Mouse (Mus musculus) T-helper 17 cell (primary cell): ENCODE data around the gene St8sia2.

ENCODE experiments used
- in situ Hi-C, 2 experiments: fragments of 300-600 bp; cut with MboI, MseI; formaldehyde crosslinking; loops; 1 replicate in 1 of 2; 2 replicates in 1 of 2; pipeline ENCODE4 v1.15.1; 2025; ENCODE audit warnings: high pct_unique_total_duplicates in 2 of 2

St8sia2 gene

DNA sequence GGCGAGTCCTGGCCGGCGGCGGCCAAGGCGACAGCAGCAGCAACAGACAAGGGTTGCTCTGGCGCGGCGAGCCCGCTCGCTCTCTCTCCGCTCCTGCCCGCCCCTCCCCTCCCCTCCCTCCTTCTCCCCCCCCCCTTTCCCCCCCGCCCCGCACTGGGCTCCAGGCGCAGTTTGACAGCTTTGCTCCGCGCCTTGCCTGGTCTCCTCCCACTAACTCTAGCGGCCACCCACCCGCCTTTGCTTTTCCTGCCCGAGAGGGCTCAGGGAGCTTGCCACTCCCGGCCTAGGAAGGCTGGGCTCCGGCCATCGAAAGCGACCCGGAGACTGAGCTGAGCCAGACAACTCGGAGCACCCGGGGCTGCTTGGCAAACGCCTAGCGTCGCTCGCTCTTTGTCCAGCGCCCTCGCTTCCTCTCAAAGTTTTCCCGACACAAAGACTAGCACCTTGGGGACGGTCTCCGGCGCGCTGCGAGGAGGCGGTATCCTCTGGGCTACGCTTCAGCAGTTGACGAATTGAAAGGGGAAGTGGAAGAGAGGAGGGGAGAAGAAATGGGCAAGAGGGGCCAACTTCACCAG lies at the start of gene St8sia2:
TSS of gene St8sia2 (minus strand) at position 90 of the 575 bp plus-strand sequence.
- in situ Hi-C loops = no loop called here

DNA sequence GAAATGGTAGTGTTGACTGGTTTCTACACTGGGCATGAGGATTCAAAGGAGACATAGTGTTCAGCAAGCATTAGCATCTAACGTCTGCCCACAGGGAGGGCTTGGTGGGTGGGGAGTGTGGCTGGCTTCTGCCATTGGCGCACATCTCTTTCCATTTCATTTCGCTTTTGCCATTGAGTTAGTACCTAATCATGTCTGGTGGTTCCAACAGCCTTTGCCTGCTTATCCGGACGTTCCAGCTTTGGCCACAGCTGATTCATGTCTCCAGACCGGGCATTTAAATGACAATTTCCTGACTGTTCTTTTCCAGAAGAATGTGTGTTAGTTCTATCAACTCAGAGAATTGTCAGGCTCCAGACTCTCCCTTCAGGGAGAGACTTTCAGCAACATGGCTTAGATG lies 47.6 kb upstream of the St8sia2 start:
- in situ Hi-C loops = no loop called here

DNA sequence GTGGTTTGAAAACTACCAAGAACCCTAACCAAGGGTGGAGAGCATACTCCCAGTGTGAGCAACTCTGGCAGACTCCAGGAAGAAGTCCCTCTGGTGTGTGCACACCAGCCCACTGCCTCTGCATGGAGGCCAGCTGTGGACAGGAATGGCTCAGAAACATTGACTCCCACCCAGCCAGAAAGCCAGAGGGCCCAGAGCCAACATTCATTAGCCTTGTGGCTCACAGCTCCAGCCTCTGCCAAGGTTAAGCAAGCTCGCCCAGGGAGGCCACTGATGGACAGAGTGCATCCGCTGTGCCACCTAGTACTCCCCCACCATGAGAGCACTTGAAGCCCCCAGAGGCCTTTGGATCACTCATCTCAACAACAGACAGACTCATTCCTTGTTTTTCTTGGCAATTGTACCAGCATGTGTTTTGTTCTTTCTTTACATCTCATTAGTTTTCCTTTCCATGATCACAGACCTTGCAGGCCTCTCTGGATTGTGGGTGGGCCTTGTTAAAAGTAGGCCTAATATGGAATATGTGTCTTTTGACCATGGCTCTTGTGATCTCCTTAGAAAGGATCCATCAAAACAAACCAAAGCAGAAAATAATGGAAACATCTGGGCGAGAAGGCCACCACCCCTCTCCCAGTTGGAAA lies 46.9 kb upstream of the St8sia2 start:
- in situ Hi-C loops = no loop called here

DNA sequence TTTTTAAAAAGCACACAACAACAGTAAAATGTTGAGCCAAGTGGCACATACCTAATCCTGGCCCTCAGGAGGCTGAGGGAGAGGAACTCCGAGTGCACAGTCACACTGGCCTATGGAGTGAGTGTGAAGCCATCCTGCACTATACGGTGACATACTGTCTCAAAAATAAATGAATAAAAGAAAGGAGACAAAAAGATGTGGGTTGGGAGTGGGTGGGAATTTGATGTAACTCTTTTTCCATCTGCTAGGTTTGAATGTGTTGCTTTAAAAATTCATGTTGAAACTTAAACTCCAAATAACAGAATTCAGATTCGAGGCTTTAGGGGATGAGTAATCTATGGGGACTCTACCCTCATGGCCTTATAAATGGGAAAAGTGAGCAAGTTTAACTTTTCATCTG lies 46.2 kb upstream of the St8sia2 start:
- in situ Hi-C loops = no loop called here

DNA sequence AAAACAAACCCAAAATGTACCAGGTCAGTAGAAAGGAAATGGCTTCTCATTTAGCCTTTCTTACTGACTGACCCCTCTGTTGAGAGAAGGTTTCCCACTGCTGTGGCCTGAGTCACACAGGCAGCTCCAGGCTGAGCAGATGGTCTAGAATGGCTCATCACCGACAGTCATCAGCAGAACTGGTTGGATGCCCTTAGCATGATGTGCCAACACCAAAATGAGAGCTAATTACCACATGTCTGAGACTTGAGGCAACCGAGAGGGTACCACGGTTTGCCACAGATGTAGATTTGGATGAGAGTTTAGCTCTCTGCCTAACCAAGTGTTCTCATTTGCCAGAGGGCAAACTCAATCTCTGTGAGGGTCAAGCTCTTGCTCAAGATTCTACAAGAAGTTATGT lies 42.3 kb upstream of the St8sia2 start:
- in situ Hi-C loops = no loop called here

DNA sequence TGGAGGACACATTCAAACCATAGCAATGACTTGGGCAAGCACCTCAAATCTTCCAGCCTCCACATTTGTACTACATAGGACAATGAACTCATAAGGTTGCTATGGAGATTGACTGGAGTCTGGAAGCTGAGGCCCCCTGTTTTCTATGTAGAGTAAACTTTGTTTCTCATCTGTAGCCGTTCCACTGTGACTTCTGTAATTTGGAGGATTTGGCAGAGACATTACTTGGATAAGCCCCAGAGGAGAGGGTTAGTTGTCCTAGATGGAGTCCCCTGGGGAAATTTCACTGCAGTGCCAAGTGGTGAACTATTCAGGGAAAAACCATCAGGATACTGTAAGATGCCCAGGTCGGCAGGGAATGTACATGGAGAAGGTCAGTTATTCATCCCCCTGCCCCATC lies 34.1 kb upstream of the St8sia2 start:
- in situ Hi-C loops = no loop called here

DNA sequence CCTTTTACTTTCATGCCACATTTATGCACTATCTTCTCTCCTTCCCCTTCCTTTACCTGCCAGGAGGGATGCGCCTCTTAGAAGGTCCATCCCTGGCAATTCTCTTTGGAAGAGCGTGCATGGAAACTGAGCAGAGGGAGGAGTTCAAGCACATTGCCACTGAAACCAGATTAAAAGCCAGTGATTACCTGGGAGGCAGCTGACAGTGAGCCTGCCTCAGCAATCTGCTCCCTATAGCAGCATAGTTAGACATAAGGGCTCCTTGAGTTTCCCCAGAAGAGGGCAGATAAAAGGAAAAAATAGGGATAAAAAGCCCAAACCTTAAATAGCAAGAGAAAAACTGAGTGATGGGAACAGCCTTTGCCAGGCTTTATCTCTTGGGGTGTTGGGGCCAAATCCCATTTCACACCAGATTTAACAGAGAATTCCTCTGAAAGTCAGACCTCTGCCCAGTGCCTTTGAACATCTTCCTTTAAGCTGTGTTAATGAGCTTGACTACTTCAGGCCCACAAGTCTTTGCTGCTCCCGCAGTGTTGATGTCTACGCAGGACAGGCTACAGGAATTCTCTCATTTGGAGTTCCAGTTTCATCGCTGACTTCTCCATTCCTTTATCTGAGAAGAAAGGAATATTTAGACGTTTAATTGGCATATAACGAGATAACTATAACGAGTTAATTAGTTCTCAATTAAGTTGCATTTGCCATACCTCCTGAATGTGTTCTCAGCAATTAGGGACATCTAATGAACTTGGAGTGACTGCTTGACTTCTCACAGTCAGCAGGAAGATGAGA lies 31.9 kb upstream of the St8sia2 start:
- in situ Hi-C loops = no loop called here

DNA sequence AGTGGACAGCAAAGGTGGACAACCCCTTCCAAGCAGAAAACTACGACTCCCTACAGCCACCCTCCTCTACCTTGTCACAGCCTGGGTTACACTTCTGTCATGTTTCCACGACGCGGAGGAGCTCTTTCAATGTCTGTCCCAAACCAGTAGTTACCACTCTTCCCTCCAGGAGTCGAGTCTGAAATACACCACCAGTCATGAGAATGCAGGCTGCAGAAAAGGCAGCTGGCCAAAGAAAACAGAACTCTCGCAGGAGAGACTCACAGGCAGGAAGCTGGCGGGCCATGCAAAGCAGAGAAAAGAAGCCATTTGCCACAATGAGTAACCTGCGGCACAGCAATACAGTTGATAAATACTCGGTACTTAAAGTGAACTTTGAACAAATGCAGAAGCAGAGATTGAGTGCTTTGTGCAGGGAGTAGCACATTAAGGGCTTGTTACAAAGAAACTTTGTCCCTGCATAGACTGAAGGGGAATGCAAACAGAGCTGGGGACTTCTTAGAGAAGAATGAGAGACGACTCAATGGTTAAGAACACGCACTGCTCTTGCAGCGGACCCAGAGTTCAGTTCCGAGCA lies 30.2 kb upstream of the St8sia2 start:
- in situ Hi-C loops = no loop called here

DNA sequence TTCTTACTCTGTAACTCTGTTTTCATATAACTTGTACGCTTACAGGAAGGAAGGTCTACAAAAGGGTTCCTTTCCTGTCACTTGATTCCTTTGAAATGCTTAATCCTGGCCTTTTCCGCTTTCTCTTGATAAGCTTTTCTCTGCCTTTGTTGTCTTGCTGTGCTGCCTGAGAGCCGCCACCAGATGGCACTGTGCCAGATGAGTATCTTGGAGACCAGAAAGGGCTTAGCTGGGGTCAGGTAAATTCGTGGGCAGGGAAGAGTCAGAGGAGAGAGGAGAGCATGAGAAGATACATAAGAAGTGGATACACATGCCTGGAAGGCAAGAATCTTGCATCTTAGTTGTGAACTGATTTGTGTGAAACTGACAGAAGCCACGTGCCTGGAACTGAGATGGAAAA lies 11.5 kb upstream of the St8sia2 start:
- in situ Hi-C loops = loop anchor here in 1 of 2 experiments (10.0 kb wide), 1 partner anchor 1090 kb away; no protein-coding TSS in a partner anchor

DNA sequence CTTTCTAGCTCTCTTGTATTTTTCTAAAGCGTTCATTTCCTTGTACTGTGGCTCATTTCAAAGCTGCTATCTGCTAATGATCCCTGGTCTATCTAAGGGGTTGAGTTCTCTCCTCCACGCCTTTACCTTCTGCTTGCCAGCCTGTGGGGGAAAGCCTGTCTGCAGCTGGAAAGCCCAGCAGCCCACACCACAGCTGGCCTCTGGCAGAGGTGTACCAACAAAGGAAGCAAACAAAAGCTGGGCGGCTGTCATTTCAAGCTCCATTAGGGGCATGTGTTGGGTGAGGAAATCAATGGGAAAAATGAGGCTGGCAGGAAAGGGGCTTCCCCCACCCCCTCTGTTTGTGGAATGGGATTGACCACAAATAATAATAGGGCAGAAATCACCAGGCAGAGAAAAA lies 10.7 kb upstream of the St8sia2 start:
- in situ Hi-C loops = loop anchor here (5.0 to 10.0 kb wide), 2 partner anchors 333 to 1091 kb away; no protein-coding TSS in a partner anchor

DNA sequence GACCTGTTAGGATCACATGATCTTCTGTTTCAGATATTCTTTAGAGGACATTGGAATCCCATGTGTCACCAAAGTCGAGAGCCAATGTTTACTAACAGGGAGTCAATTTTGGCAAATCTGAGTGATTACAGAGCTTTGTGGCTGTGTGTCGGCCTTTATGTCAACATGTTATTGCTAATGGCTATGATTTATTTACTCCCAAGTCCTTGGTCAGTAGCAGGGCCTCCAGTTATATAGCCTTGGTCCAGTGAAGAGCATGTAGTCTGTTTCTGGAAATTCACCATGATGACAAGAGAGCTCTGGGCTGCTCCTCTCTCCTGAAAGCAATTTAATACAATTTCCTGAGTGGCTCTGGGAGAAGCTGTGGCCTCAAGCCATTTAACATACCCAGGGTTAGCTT lies 9.1 kb upstream of the St8sia2 start:
- in situ Hi-C loops = loop anchor here (5.0 to 10.0 kb wide), 2 partner anchors 335 to 1092 kb away; no protein-coding TSS in a partner anchor

DNA sequence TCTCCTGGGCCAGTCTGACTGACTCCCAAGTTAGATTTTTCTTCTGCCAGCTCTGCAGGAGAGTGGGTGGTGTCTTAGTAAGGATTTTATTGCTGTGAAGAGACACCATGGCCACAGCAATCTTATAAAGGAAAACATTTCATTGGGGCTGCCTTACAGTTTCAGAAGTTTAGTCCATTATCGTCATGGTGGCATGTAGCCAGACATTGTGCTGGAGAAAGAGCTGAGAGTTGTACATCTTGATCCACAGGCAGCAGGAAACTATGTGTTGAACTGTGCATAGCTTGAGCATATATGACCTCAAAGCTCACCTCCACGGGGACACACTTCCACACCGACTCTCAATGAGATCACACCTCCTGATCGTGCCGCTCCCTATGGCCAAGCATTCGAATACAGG lies 8.3 kb upstream of the St8sia2 start:
- in situ Hi-C loops = loop anchor here (5.0 to 10.0 kb wide), 2 partner anchors 336 to 1093 kb away; no protein-coding TSS in a partner anchor

DNA sequence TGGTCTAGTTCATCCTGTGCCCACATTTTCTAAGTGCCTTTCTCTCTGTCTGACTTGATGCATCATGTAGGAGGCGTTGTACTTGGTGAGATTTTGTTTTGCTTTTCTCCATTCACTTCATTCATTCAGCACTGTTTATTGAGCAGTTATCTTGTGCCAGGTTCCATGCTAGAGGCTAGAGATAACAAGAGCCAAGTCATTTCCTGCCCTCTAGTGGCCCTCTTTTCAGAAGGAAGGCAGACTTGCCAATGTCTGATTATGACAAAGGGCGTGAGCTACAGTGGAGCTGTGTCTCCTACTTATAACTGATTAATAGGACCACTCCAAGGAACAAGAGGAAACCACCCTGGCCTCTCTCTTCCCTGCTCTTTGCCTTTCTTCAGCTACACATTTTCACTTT lies 3.1 kb upstream of the St8sia2 start:
- in situ Hi-C loops = loop anchor here in 1 of 2 experiments (5.0 kb wide), 1 partner anchor 341 kb away; no protein-coding TSS in a partner anchor

DNA sequence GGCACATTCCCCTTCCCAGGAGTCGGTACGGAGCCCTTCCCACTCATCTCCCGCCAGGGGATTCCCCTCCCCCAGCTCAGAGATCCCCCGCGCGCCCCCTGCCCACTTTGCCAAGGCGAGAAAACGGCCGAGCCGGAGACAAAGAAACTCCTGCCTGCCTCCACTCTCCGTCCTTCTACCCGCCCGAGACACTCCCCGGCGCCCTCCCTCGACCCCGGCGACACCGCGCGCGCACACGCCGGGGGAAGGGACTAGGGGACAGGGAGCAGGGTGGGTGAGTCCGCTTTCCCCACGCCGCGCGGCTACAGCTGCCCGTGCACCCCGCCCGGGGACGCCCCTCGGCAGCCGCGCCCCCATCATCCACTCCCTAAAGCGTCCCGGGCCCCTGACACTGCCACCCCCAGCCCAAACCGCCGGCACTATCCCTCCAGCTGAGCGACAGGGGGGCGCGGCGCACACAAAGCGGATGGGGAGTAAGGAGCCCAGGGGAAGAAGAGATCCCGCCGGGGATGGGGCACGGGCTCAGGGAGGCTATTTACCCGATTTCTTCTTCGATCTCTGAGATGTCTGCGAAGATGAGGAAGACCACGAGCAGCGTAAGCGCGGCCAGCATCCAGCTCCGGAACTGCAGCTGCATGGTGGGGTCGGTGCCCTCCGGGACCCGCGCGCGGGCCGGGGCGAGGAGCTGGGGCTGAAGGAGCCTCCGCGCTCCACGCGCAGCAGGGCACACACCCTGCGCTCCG lies 461 bp downstream of the St8sia2 start:
- in situ Hi-C loops = no loop called here

DNA sequence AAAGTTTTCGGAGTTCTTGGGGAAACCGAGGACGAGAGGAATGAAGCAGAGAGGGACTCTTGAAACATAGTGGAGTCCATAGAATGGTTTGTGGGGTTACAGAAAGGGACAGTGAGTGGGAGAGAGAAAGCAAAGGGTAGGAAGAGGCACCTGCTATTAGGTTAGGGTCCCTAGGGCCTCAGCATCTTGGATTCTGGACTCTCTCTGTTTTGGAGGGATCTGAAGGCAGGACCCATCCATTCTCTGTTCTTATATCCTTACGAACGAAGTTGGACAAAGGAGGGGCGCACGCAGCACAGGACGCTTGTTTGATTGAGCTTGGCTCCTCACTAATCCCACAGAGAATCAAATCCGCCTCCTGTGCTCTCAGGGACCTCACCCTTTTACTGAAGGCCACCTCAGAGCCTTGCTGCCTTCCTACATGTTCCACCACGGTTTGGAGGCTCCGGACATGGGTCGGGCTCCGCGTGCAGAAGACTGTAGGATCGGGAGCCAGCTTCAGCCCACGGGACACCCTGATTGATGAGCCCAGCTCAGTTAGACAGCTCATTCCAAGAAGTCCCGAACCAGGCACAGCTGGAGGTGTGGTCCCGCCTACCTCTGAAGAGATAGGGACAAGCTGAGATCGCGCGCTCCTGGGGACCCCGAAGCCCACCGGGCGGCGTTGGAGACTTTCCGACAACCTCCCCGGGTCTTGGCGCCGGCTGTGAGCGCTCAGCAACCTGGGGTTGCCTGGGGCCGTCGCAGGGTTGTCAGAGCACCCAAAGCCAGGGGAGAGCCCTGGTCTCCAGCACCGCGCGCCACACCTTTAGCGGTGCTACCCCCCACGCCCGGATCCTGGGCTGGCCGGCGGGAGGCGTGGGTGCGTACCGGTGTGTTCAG lies 1.3 kb downstream of the St8sia2 start:
- in situ Hi-C loops = no loop called here

DNA sequence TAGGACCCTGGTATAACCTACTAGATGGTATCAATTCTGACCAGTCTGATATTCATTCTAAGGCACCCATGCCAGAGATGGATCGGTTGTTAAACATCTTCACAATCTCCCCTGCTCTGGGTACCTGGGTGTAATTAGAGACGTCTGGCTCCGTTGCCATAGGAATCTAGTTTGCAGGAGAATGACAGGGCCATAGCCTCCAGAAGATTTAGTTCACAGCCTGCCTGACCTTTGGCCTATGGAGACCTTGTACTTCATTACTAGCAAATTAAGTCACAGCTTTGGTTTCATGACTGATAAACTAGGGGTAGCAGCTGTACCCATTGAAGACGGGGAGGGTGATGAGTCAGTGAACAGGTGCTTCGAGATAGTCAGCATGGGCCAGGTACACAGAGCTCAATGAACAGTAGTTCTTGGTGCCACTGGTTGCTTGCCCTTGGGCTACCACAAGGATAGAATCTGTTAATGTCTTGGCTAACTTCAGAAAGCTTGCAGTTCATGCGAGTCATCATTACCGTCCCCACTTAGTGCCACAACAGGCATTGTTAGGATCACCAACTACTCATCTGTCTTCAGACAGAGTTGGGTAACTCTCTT lies 4.4 kb downstream of the St8sia2 start:
- in situ Hi-C loops = no loop called here

DNA sequence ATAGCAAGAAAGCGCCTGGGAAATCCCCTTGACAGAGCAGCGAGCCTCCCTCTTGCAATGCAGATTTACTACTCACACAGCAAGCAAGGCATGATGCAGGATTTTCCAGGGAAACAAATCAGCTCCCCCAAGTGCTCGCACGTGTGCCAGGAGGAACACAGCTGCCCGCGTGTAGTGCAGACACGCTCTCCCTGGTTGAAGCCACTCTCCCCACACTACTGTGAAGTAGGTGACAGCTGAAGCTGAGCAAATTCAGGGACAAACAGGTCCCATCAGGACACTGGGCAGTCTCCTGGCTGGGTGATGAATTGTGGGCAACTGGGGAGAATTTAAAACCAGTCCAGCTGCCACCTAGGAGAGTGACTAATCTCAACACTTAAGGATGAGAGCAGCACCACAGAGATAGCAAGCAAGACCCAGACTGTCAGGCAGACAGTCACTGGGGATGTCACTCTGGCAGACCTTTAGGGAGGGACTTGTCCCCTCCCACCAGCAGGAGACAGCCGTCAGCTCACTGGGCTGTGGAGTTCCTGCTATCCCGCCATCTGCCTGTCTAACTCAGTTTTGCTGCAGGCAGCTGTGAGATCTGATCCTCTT lies 6.6 kb downstream of the St8sia2 start:
- in situ Hi-C loops = no loop called here

DNA sequence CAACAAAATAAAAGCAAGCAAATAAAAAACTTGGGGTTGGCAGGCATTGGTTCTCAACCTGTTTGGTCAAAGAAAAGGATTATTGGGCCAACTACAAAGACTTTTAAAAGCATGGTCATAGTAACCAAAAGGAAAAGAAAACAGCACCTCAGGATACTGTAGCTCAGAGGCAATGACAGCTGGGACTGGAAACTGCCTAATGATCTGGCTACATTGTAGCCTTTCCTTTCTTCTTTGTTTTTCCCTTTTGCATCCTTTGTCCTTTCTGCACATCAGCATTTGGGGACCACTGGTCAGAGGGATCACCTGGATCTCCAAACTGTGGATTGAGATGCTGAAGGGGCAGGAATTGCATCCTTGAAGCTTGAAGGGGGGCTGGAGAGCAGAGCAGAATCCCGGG lies 7.1 kb downstream of the St8sia2 start:
- in situ Hi-C loops = no loop called here

DNA sequence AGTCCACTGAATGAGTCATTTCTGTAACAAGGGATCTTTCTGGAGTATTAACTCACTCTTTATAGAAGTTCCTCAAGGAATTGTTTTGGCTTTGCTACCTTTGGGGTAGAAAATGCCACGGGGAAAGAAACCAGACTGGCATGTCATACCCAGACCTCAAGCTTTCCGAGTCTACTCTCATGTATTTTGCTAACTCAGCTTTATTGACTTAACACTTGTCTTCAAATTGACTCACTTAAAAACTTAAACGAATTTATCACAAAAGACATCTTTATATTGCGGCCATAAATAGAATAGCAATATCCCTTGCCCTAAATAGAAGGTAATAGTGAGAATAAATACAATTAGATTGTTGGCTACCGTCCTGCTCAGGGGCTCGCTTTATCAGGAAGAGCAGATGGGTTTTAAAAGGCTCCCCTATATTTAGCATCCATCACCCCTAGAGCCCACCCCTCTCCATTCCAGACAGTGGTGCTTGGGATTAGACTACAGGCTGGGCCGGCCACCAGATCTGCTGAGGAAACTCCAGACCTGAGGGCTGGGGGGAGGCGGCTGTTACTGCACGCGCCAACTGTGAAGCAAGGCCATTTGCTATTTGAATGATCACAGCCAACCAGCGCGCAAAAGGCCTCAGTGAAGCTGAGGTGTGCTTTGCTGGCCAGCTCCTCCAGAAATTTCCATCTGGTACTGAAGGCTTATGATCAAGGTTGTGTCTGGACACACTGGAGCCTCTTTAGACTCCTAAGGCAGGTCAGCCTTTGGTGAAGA lies 12.6 kb downstream of the St8sia2 start:
- in situ Hi-C loops = no loop called here
